Mouse (Mus musculus) C2C12 (cell line): Measurements from ENCODE around the gene Nt5c2. TPM values are rescaled to one million over a fixed set of nuclear protein-coding genes. Genes with fewer than 3 reads are reported as not detected.
A peak's percentile ranks its signal among the peaks of the same experiment; 100 is the strongest.

Experiments
- H3K27me3 ChIP-seq: one replicate; pipeline ENCODE4 v1.6.1; 2011; ENCODE audit not compliant: control insufficient read depth, insufficient read depth, insufficient read length
- H3K36me3 ChIP-seq: one replicate; pipeline ENCODE4 v1.6.1; 2011; ENCODE audit not compliant: control insufficient read depth, insufficient read depth
- H3K4me3 ChIP-seq: one replicate; pipeline ENCODE4 v1.5.1; 2011; ENCODE audit warnings: mild to moderate bottlenecking, control low read depth; ENCODE audit not compliant: poor library complexity, insufficient read depth, severe bottlenecking
- H3K79me2 ChIP-seq: one replicate; pipeline ENCODE4 v1.6.1; 2011; ENCODE audit not compliant: control insufficient read depth, insufficient read depth
- H3K79me3 ChIP-seq: one replicate; pipeline ENCODE4 v1.6.1; 2011; ENCODE audit warnings: low read depth, control low read depth
- H3ac ChIP-seq: one replicate; pipeline ENCODE3; 2011; ENCODE audit warnings: low read depth; ENCODE audit not compliant: control insufficient read depth, insufficient read length
- CEBPB ChIP-seq: IDR thresholded peaks from one replicate; pipeline ENCODE4 v1.6.1; 2011; ENCODE audit warnings: low read depth, mild to moderate bottlenecking, control low read depth, moderate library complexity
- CTCF ChIP-seq: IDR thresholded peaks from one replicate; pipeline ENCODE4 v1.5.1; 2011; ENCODE audit not compliant: control insufficient read depth, insufficient read depth, insufficient read length
- FOSL1 ChIP-seq: IDR thresholded peaks from one replicate; pipeline ENCODE4 v1.8.0; 2011; ENCODE audit warnings: mild to moderate bottlenecking, low read length; ENCODE audit not compliant: poor library complexity, insufficient read depth, severe bottlenecking
- MAX ChIP-seq: IDR thresholded peaks from one replicate; pipeline ENCODE4 v1.6.1; 2011; ENCODE audit warnings: mild to moderate bottlenecking, control low read depth
- MYOD1 ChIP-seq: IDR thresholded peaks from one replicate; pipeline ENCODE4 v1.6.1; 2011; ENCODE audit warnings: low read depth; ENCODE audit not compliant: control insufficient read depth, insufficient read length
- MYOG ChIP-seq: IDR thresholded peaks from one replicate; pipeline ENCODE4 v1.6.1; 2011; ENCODE audit not compliant: control insufficient read depth, insufficient read length; ENCODE audit errors: extremely low read depth
- USF1 ChIP-seq: IDR thresholded peaks from one replicate; pipeline ENCODE4 v1.6.1; 2011; ENCODE audit warnings: low read depth, mild to moderate bottlenecking, control low read depth, moderate library complexity
- polyA plus RNA-seq: library from polyadenylated mRNA; unstranded; fragments of >200 nt; fragmentation: generic; extraction: Trizol; gene quantifications from one replicate; pipeline ENCODE4 v1.2.1, GENCODE M21; 2012; ENCODE audit warnings: missing spikeins

The Nt5c2 gene
- polyA plus RNA-seq, 1 experiment, result 18.2 TPM

GRCm38 (mm10) chr19:46964353-46964752 is 50.6 kb downstream of the Nt5c2 start:
- TF ChIP-seq FOSL1, result no peak
- TF ChIP-seq MAX, result no peak
- TF ChIP-seq USF1, result no peak
- TF ChIP-seq MYOD1, result no peak
- no peak for TF ChIP-seq CTCF
- no peak for TF ChIP-seq MYOG
- no peak for TF ChIP-seq CEBPB
- Histone ChIP-seq H3K79me3 (peaks cover 19% of the 10 kb centered on the region), H3K79me2 (peaks cover 25% of the 10 kb centered on the region), H3K4me3 (no peak overlapping the region), H3K36me3 (no peaks in the 10 kb centered on the region), H3K27me3 (no peaks in the 10 kb centered on the region), H3ac (no peak overlapping the region)

- H3K79me3 ChIP-seq, result peaks cover 26% of the 10 kb centered on the region
- H3K79me2 ChIP-seq, result peaks cover 34% of the 10 kb centered on the region
- TF ChIP-seq FOSL1 (no peak), MYOD1 (no peak), MAX (no peak)
- H3K36me3 ChIP-seq, result no peaks in the 10 kb centered on the region
- no peaks in the 10 kb centered on the region for H3K27me3 ChIP-seq
- H3K4me3 ChIP-seq, result no peak overlapping the region
- no peak overlapping the region for H3ac ChIP-seq
Measured at GRCm38 (mm10) chr19:46963440-46963839, 51.5 kb downstream of the Nt5c2 start.

GRCm38 (mm10) chr19:46962841-46963240 is 52.1 kb downstream of the Nt5c2 start:
- no peaks in the 10 kb centered on the region for H3K36me3 ChIP-seq
- TF ChIP-seq CTCF (no peak), USF1 (no peak), MAX (no peak), MYOG (no peak), FOSL1 (no peak), MYOD1 (no peak), CEBPB (no peak)
- H3K4me3 ChIP-seq, result peak overlapping the region; percentile 50
- H3K79me3 ChIP-seq, result peaks cover 27% of the 10 kb centered on the region
- H3K79me2 ChIP-seq, result peaks cover 40% of the 10 kb centered on the region
- no peak overlapping the region for H3ac ChIP-seq
- H3K27me3 ChIP-seq, result no peaks in the 10 kb centered on the region

- TF ChIP-seq USF1, result no peak
- no peak for TF ChIP-seq CTCF
- TF ChIP-seq MAX, result no peak
- no peak for TF ChIP-seq MYOD1
- no peak for TF ChIP-seq MYOG
- TF ChIP-seq CEBPB, result no peak
- no peak for TF ChIP-seq FOSL1
- peak overlapping the region; percentile 91 for H3ac ChIP-seq
- H3K27me3 ChIP-seq, result no peaks in the 10 kb centered on the region
- no peaks in the 10 kb centered on the region for H3K36me3 ChIP-seq
- peak overlapping the region; percentile 50 for H3K4me3 ChIP-seq
- H3K79me3 ChIP-seq, result peaks cover 32% of the 10 kb centered on the region
- peaks cover 45% of the 10 kb centered on the region for H3K79me2 ChIP-seq
Measured at GRCm38 (mm10) chr19:46962171-46962772, 52.7 kb downstream of the Nt5c2 start.

GRCm38 (mm10) chr19:46961652-46962051 is 53.3 kb downstream of the Nt5c2 start:
- Histone ChIP-seq H3K79me3 (peaks cover 35% of the 10 kb centered on the region), H3K36me3 (no peaks in the 10 kb centered on the region), H3K79me2 (peaks cover 52% of the 10 kb centered on the region), H3K27me3 (no peaks in the 10 kb centered on the region), H3ac (peak overlapping the region; percentile 91), H3K4me3 (peak overlapping the region; percentile 50)
- TF ChIP-seq CTCF (no peak), MAX (no peak), MYOG (no peak), MYOD1 (no peak), CEBPB (no peak), USF1 (no peak), FOSL1 (no peak)

GRCm38 (mm10) chr19:46961047-46961651 is 53.8 kb downstream of the Nt5c2 start:
- TF ChIP-seq CEBPB, result no peak
- no peak for TF ChIP-seq MYOG
- TF ChIP-seq MAX, result no peak
- no peak for TF ChIP-seq USF1
- no peak for TF ChIP-seq CTCF
- no peak for TF ChIP-seq MYOD1
- TF ChIP-seq FOSL1, result no peak
- peak overlapping the region; percentile 91 for H3ac ChIP-seq
- no peaks in the 10 kb centered on the region for H3K27me3 ChIP-seq
- peaks cover 39% of the 10 kb centered on the region for H3K79me3 ChIP-seq
- H3K79me2 ChIP-seq, result peaks cover 57% of the 10 kb centered on the region
- peak overlapping the region; percentile 50 for H3K4me3 ChIP-seq
- H3K36me3 ChIP-seq, result no peaks in the 10 kb centered on the region
